Mouse (Mus musculus) kidney, postnatal 4 days (tissue): ENCODE data around the gene Sco1.
"Not testable (repeated sequence)": the region's sequence is repeated elsewhere in the genome, so short reads cannot be mapped to it uniquely, and the experiment has no call there.

Source experiments
- DNase-seq, 2 experiments: peaks; one replicate each; pipeline ENCODE4 v3.0.0; 2021; ENCODE audit warnings: mixed read lengths in 2 of 2

The Sco1 gene

DNA sequence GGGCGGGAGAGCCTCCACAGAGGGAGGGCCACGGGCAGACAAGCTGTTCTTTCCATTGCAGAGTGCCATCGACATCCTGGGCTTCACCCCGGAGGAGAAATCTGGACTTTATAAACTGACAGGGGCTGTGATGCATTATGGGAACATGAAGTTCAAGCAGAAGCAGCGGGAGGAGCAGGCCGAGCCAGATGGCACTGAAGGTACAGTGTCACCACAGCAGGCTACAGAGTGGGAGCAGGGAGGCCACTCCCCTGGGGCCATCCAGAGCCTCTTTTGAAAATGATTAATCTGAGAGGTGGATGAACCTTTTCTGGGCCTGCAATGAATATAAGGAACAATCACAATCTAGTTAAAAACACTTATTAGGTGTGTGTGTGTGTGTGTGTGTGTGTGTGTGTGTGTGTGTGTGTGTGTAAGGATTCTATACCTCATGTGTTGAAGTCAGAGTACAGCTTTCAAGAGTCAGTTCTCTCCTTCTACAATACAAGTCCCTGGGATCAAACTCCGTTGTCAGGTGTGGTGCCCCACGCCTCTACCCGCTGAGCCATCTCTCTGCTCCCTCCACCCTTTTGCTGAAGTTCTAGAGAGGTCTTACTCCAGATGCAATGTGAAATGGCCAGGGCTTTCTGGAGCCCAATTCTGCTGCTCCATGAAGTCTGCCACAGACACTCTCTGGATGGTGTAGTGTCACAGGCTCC is 34.1 kb downstream of the Sco1 start:
- DNase-seq: peak in 1 of 2 experiments; percentile 17

DNA sequence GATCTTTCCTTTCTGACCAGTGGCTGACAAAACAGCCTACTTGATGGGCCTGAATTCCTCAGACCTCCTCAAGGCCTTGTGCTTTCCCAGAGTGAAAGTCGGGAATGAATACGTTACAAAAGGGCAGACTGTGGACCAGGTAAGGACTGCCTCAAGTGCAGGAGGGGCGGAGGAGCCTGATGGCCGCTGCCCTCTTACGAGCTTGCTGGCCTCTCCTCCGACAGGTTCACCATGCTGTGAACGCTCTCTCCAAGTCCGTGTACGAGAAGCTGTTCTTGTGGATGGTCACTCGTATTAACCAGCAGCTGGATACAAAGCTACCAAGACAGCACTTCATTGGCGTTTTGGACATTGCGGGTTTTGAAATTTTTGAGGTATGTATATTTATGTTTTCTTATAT is 34.8 kb downstream of the Sco1 start:
- no peak for DNase-seq

DNA sequence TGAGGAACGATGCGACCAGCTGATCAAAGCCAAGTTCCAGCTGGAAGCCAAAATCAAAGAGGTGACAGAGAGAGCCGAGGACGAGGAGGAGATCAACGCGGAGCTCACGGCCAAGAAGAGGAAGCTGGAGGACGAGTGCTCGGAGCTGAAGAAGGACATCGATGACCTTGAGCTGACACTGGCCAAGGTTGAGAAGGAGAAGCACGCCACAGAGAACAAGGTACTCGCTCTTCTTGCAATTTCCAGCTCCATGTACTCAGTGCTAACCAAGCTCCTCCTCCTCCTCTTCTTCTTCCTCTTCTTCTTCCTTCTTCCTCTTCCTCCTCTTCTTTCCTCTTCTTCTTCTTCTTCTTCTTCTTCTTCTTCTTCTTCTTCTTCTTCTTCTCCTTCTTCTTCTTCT is 39.9 kb downstream of the Sco1 start:
- DNase-seq: not testable (repeated sequence)

DNA sequence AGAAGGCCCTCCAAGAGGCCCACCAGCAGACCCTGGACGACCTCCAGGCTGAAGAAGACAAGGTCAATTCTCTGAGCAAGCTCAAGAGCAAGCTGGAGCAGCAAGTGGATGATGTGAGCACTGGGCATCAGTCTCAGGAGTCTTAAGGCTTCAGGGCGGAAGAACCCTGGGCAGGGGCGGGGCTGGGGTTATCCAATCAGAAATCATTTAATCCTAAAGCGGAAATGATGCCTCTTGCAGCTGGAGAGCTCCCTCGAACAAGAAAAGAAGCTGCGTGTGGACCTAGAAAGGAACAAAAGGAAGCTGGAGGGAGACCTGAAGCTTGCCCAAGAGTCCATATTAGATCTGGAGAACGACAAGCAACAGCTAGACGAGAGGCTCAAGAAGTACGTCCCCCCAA is 40.7 kb downstream of the Sco1 start:
- DNase-seq: no peak

DNA sequence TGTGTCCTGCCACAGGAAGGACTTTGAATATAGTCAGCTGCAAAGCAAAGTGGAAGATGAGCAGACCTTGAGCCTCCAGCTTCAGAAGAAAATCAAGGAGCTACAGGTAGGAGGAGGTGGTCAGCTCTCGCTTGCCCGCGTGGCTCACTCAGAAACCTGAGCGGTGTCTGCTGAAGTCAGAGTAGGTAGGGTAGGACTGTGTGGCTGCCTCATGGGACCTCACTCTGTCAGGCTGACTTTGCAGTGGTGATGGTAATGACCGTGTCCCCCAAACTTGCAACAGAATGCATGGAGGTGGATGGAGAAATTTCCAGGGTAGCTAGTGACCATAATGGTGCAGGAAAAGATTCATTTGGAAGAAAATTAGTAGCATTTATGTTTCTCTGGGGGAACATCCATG is 41.2 kb downstream of the Sco1 start:
- DNase-seq: no peak

DNA sequence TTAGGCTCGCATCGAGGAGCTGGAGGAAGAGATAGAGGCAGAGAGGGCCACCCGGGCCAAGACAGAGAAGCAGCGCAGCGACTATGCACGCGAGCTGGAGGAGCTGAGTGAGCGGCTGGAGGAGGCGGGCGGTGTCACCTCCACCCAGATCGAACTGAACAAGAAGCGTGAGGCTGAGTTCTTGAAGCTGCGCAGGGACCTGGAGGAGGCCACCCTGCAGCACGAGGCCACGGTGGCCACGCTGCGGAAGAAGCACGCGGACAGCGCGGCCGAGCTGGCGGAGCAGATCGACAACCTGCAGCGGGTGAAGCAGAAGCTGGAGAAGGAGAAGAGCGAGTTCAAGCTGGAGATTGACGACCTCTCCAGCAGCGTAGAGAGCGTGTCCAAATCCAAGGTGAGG is 42.0 kb downstream of the Sco1 start:
- no peak for DNase-seq

DNA sequence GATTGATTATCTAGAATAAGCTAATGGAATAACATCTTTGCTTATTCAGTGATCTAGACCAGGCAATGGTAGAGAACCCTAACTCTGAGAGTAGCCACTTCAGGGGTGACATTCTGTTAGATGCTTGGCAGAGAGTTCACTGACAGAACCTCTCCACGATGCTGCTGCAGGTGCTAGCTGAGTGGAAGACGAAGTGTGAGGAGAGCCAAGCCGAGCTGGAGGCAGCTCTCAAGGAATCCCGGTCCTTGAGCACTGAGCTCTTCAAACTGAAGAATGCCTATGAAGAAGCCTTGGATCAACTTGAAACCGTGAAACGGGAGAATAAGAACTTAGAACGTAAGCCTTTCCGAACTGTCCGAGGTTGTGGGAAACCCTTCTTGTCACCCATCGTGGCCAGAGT is 45.2 kb downstream of the Sco1 start:
- no peak for DNase-seq

DNA sequence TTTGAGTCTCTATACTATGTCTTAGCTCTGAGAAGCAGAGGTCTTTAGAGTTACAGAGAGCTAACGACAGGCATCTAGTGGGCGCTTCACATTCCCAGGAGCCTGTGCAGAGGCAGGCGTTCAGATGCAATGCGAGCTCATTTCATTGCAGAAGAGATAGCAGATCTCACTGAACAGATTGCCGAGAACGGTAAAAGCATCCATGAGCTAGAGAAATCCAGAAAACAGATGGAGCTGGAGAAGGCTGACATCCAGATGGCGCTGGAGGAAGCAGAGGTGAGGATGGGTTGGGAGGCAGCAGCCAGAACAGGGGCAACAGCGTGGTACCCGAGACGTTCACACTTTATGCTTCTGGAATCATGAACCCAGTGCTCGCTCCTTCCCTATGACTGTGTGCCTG is 46.0 kb downstream of the Sco1 start:
- DNase-seq: no peak

DNA sequence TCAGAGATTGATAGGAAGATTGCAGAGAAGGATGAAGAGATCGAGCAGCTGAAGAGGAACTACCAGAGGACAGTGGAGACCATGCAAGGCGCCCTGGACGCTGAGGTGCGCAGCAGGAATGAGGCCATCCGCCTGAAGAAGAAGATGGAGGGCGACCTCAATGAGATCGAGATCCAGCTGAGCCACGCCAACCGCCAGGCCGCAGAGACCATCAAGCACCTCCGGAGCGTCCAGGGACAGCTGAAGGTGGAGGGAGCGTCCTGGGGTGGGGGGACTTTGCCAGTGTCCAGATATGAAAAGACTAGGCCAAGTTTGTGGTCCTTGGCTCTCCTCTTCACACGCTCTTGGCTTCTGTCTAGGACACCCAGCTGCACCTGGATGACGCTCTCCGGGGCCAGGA is 46.8 kb downstream of the Sco1 start:
- DNase-seq: no peak

DNA sequence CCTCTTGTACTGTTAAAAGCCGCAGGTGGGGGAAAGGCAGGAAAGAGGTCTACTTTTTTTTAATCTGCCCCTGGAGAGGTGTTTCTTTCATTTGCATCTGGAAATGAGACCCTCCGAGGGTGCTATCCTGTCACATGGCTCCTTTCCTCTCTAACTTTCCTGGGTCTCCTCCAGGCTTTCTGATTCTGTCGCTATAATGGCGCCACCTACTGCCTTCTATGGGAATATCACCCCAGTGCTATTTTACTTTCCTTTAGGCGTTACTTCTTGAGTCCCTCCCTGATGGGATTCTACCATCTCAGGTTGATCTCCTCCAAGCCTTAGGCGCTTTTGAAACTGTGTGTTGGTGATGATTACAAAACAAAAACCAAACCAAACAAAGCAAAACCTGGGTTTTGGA is 47.7 kb downstream of the Sco1 start:
- DNase-seq: peak; percentile 43 to 57

DNA sequence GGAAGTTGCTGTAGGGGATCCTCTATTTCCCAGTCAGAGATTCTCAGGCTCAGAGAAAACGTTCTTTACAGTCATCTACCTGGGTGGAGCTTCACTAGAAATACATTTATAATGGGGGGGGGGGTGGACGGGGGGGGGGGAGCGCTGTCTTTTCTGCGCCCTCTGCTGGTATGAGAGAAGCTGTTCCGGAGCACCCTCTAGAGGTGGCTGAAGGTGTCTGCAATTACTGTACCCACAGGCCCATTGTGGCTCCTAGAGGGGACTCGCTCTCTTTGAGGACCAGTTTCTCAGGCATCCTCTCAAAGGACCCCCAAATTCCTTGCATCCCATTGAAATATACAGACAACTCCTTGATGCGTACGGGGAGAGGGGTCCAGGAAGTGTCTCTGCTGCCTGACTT is 49.2 kb downstream of the Sco1 start:
- DNase-seq: peak; percentile 62 to 70

DNA sequence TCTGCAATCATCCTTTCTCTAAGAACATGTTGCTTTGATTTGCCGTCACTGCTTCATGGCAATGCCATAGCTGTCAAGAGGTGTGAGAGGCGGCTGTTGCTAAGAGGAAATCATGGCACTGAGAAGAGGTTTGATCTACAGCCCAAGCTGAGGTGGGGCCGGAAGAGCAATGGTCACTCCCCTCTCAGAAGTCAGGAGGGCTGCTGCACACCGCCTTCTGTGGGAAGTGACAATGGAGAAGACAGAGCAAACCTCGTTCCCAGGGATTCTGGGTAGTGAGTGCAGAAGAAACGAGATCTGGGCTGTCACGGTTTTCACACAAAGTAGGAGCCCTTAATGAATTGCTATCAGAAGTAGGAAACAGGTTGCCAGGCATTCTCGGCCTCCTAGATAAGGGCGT is 50.8 kb downstream of the Sco1 start:
- no peak for DNase-seq

DNA sequence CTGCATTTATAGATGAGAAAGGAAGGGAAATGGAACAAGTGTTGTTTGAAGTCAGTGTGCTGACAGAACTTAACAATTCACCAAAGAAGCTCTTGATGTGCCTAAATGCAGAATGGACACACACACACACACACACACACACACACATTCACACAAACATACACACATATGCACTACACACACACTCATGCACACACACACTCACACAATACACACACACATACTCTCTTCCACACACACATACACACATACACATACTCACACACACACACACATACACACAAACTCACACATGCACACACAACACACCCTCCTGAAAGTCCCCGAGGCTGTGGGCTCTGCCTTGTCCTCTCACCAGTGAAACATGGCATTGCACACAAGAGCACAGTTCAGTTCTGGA is 51.8 kb downstream of the Sco1 start:
- no peak for DNase-seq

DNA sequence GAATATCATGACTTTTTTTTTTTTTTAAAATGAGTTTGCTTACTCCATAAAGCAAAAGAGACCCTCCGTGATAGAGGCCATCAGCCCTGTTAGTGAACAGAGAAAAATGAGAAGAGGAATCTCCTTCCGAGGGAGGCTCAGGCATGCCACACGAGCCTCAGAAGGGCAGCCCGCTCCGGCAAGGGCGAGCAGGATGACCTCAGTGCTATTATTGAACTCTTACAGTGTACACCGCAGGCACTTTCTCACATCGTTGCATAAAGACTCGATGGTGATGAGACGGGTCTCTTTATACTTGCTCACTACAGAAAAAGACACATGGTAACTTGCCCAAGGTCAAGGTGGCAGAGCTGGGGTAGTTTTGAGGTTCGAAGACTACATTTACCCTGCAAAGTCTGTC is 52.2 kb downstream of the Sco1 start:
- no peak for DNase-seq

DNA sequence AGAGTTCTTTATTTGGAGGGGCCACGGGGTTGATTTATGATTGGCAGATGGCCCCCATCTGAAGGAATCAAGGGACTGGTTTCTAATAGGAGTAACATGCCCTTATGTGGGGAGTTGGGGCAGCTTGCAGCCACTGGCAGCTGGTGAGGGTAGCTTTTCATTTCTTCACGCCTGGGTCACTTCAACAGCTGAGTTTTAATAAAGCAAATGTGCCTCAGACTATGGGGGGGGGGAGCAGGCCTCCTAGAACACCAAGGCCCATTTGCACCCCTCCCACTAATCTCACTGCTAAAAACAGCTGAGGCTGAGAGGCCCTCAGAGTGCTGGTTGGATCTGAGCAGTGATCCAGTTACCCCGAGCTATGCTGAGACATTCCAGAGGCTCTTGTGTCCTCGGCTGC is 53.2 kb downstream of the Sco1 start:
- DNase-seq: no peak

DNA sequence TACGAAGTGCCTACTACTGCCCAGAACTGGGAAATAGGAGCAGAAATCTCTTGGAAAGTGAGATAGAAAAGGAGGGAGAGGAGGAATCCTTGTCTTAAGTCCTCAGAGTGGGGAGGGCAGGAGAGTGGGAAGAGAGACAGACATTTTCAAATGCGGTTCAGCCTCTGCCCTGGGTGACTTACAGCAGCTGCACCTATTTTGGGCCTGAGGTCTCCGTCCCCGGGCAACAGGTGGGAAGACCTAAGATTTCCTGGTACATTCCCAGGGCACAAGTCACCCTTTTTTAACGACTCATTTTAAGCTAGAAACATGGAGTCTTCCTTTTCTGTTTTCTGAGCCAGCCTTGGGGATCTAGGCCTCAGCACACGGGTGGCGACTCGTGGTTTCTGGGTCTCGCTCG is 54.5 kb downstream of the Sco1 start:
- no peak for DNase-seq

DNA sequence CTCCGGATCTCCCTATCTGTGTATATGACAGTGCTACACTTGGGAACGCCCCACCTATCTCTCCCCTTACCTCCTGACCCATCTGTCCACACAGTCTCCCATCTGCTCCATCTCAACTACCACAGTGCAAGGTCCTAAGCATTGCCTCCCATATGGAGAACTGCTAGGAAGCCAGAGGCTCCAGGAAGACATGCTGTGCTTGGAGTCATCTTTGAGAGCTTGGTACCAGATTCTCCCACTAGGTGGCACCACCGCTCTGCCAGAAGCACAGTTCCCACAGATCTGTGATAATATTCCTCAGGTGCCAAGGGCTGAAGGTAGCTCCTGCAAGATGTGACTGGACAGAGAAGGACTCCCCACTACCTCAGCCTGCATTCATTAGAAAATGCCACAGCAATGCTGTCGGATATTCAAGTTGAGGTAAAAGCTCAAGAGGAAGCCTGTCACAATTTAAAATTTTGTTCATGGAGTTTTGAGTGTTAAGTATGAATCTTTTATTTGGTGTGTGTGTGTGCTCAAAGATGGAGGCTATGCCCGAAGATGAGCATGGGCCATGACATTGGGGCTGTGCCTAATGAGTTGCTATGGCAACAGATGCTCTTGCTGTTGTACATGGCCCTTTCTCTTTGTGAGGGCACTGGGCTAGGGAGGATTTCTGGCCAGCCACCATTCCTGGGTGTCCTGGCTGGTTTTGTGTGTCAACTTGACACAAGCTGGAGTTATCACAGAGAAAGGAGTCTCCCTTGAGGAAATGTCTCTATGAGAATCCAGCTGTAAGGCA is 57.9 kb downstream of the Sco1 start:
- peak; percentile 83 to 85 for DNase-seq

DNA sequence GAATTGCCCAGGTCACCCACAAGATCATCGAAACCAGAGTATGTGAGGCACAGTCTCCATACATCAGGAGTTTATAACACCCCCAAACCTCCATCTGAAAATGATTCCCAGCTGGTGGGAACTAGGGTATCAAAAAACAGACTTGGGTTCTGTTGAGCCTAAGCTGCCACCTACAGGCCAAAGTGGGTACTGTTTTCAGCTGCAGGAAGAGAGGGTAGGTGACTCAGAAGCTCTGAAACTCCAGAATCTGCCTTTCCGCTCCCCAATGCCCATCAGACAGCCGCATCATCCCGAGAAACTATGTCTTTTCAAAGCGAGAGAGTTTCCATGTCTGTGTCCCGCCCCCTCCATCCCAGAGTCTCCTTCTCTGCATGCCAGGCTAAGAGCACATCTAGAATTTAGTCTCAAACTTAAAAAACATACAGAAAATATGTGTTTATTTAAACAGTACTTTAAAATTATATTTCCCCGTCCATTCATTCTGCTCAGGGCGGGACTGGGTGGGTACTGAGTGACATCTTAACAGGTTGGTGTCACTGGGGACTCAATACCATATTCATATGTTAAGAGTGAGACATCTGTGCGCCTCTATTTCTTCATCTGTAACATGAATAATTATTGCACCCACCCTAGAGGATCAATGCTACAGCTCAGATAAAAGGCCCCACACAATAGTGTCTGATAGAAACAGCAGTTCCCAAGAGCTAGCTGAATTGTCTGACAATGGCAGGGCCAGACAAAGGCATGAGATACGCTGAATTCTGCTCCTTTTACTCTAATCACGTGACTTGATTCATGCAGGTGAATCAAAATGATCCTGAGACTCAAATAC is 59.8 kb downstream of the Sco1 start:
- peak; percentile 85 to 87 for DNase-seq

DNA sequence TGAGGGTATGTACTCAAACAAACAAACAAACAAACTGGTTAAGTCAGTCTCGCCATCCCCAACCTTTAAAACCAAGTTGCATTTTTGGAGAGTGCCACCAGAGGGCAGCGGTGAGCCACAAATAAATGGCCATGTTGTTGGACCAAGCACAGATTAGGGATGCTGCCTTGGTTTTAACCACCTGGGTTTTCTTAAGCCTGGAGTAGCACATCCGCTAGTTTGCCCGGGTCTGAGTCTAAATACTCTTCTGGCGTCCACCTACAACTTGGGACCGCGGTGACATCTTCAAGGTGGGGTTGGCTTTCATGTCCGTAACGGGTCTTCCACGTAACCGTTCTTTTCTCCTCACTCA is 60.4 kb downstream of the Sco1 start:
- DNase-seq: peak; percentile 81 to 84

DNA sequence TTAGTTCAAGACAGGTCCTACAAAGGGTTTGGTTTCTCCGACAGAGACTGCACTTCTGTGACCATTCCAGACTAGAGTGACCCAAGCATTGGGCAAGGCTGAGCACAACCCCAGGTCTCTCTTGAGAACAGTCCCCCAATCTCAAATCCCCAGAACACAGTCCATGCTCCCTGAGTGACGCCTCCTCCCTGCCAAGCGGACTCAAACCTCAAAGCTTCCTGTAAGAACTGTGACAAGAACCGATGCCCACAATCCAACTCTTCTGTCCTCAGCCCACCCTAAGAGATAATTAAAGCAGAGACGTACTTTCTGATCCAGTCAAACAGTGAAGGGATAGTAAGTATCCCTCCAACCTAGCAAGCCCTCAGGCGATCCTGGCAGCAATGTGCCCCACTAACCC is 60.9 kb downstream of the Sco1 start:
- no peak for DNase-seq

DNA sequence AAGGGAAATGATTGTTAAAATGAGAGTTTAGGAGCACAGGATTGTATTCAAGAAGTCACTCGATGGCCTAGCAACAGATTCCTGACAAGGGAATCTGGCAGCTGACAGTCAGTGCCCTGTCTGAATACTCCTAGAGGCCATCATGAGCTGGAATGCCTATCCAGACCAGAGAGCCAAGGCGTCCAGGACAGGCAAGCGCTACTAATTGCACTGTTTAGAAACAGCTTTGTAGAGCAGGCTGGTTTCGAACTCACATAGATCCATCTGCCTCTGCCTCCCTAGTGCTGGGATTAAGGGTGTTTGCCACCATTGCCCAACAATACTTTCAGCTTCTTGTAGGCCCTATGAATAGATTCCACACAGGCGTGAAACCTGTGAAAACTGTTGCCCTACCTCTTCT is 61.8 kb downstream of the Sco1 start:
- DNase-seq: no peak

DNA sequence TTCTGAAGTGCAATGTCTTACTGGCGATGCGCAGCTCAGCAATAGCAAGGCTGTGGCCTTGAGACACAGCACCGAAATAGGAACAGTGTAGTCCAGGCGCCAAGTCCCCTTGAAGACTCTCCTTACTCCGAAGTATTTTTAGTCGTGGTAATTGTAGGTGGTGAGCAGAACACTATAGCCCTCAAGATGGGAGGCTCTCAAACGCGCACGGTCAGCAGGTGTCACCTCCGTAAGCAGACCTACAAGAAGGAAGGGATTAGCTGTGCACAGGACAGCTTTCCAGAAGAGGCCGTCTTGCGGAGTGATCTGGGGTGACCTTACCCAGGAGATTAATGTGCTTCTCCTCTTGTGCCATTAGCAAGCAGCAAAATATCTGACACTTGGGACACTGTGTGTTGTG is 62.4 kb downstream of the Sco1 start:
- DNase-seq: no peak
